Mouse (Mus musculus) embryonic facial prominence, embryonic 12.5 days (tissue): Measurements from ENCODE around the gene Prn. TPM values are rescaled to one million over a fixed set of nuclear protein-coding genes. Genes with fewer than 3 reads are reported as not detected.
A peak's percentile ranks its signal among the peaks of the same experiment; 100 is the strongest.

Experiments used
- ATAC-seq: fragments of 200-750 bp; cut with Nextera tagmentation; 2 replicates; pipeline ENCODE4 v1.8.0; 2017; ENCODE audit not compliant: insufficient number of reproducible peaks, insufficient read depth, low FRiP score, low TSS enrichment
- H3K27ac ChIP-seq: fragments of 300-500 bp; sonication (generic); 2 replicates; pipeline ENCODE4 v1.5.1; 2016; ENCODE audit warnings: mild to moderate bottlenecking
- H3K27me3 ChIP-seq: fragments of 300-500 bp; sonication (generic); 2 replicates; pipeline ENCODE4 v1.6.1; 2016; ENCODE audit warnings: mild to moderate bottlenecking, moderate library complexity
- H3K36me3 ChIP-seq: fragments of 300-500 bp; sonication (generic); 2 replicates; pipeline ENCODE4 v1.6.1; 2016; ENCODE audit warnings: mild to moderate bottlenecking
- H3K4me1 ChIP-seq: fragments of 300-500 bp; sonication (generic); 2 replicates; pipeline ENCODE4 v1.6.1; 2016
- H3K4me2 ChIP-seq: fragments of 300-500 bp; sonication (generic); replicated peaks from 2 replicates; pipeline ENCODE4 v1.6.1; 2016; ENCODE audit warnings: mild to moderate bottlenecking, moderate library complexity
- H3K4me3 ChIP-seq: fragments of 300-500 bp; sonication (generic); 2 replicates; pipeline ENCODE4 v1.5.1; 2016; ENCODE audit warnings: mild to moderate bottlenecking
- H3K9ac ChIP-seq: fragments of 300-500 bp; sonication (generic); 2 replicates; pipeline ENCODE4 v1.6.1; 2016; ENCODE audit warnings: mild to moderate bottlenecking, moderate library complexity
- H3K9me3 ChIP-seq: fragments of 300-500 bp; sonication (generic); 2 replicates; pipeline ENCODE4 v1.6.1; 2016; ENCODE audit warnings: mild to moderate bottlenecking, moderate library complexity
- WGBS: fragments of 180-500 bp; shearing (Covaris S2); methylation state at CpG from one replicate; pipeline ENCODE4 v1.1.7; 2016; 5-methylcytosine and 5-hydroxymethylcytosine counted together
- polyA plus RNA-seq: library from polyadenylated mRNA; unstranded; fragments of >200 nt; fragmentation: Nextera tagmentation; extraction: Ambion mirVana; gene quantifications from 2 replicates; pipeline ENCODE4 v1.2.1, GENCODE M21; 2016

Prn gene
- not detected in 2 replicates for polyA plus RNA-seq

- ATAC-seq: peak; percentile 89
These were observed at the start of gene Prn, which contains the start of gene Prnp for GRCm38 (mm10) chr2:131909683-131910572. Prn (plus strand) TSS chr2:131909957. Prnp (plus strand) TSS chr2:131909928.

DNA sequence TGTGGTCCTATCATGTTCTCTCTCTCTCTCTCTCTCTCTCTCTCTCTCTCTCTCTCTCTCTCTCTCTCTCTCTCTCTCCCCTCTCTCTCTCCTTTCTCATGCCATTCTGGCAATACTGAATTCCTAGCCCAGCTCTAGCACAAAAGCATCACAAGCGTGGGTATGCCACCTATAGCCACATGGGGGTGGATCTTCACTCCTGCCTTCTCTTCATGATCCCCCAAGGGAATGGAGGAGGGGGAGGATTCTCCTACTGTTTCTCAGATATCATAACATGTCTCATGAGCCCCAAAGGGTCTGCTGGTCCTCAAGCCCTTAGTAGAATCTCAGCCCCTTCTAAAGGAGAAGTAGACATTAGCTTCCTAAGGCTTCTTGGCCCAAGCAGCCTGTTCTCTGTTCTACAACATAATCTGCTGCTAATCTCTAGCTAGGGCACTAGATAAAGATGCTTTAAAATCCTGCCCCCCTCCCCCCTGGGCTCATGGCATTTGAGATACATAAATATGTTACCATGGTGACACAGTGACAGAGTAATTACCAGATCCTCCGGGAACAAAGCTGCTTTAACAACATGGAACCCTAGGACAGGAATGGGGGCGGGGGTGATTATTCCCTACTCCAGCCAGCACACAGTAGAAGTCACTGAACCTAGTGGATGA is 47.0 kb upstream of the Prn start:
- Histone ChIP-seq H3K9ac (no peak overlapping the region), H3K4me3 (no peak overlapping the region), H3K9me3 (no peaks in the 10 kb centered on the region), H3K4me2 (no peak overlapping the region), H3K27me3 (no peaks in the 10 kb centered on the region), H3K27ac (no peak overlapping the region), H3K4me1 (0 out of 2 replicates have a peak, but pooled peaks cover 6% of the 10 kb centered on the region), H3K36me3 (no peaks in the 10 kb centered on the region)
- 62% methylated on average over 3 of the region's 3 CpGs for WGBS
- no peak for ATAC-seq

More at GRCm38 (mm10) chr2:131909683-131910572, at the start of gene Prn, which contains the start of gene Prnp:
- no peaks in the 10 kb centered on the region for H3K36me3 ChIP-seq
- peak within 1 kb of the TSS; percentile 70 for H3K4me3 ChIP-seq
- WGBS: 6% methylated on average over 50 of the region's 52 CpGs
- H3K27ac ChIP-seq: peak within 1 kb of the TSS; percentile 76
- peaks cover 12% of the 10 kb centered on the region; the same call in 1 of the 2 replicates for H3K4me1 ChIP-seq
- H3K9me3 ChIP-seq: no peaks in the 10 kb centered on the region
- peak within 1 kb of the TSS; percentile 72 for H3K9ac ChIP-seq
- no peaks in the 10 kb centered on the region for H3K27me3 ChIP-seq
- peak within 1 kb of the TSS; percentile 64 for H3K4me2 ChIP-seq

GRCm38 (mm10) chr2:131863472-131863871 is 46.3 kb upstream of the Prn start:
- Histone ChIP-seq H3K36me3 (no peaks in the 10 kb centered on the region), H3K4me3 (no peak overlapping the region), H3K27ac (no peak overlapping the region), H3K9me3 (no peaks in the 10 kb centered on the region), H3K4me2 (no peak overlapping the region), H3K4me1 (0 out of 2 replicates have a peak, but pooled peaks cover 6% of the 10 kb centered on the region), H3K27me3 (no peaks in the 10 kb centered on the region), H3K9ac (no peak overlapping the region)
- WGBS: 73% methylated on average over 3 of the region's 3 CpGs
- ATAC-seq: no peak

- no peak for ATAC-seq
These were observed 45.4 kb upstream of the Prn start for GRCm38 (mm10) chr2:131864262-131864796.

GRCm38 (mm10) chr2:131866676-131867075 is 43.1 kb upstream of the Prn start:
- no peak overlapping the region for H3K27ac ChIP-seq
- ATAC-seq: no peak
- H3K9ac ChIP-seq: no peak overlapping the region
- H3K4me1 ChIP-seq: 0 out of 2 replicates have a peak, but pooled peaks cover 6% of the 10 kb centered on the region
- no peak overlapping the region for H3K4me3 ChIP-seq
- H3K36me3 ChIP-seq: no peaks in the 10 kb centered on the region
- no peaks in the 10 kb centered on the region for H3K9me3 ChIP-seq
- no peak overlapping the region for H3K4me2 ChIP-seq
- H3K27me3 ChIP-seq: no peaks in the 10 kb centered on the region

More at GRCm38 (mm10) chr2:131864262-131864796, 45.4 kb upstream of the Prn start:
- Histone ChIP-seq H3K4me2 (no peak overlapping the region), H3K4me3 (no peak overlapping the region), H3K4me1 (0 out of 2 replicates have a peak, but pooled peaks cover 6% of the 10 kb centered on the region), H3K27ac (no peak overlapping the region), H3K9me3 (no peaks in the 10 kb centered on the region), H3K9ac (no peak overlapping the region), H3K27me3 (no peaks in the 10 kb centered on the region), H3K36me3 (no peaks in the 10 kb centered on the region)
- 86% methylated on average over 2 of the region's 2 CpGs for WGBS

GRCm38 (mm10) chr2:131868983-131869382 is 40.8 kb upstream of the Prn start:
- H3K27ac ChIP-seq: no peak overlapping the region
- WGBS: 86% methylated on average over 5 of the region's 5 CpGs
- H3K9me3 ChIP-seq: no peaks in the 10 kb centered on the region
- no peak for ATAC-seq
- H3K27me3 ChIP-seq: no peaks in the 10 kb centered on the region
- no peak overlapping the region for H3K4me2 ChIP-seq
- no peak overlapping the region for H3K4me3 ChIP-seq
- H3K4me1 ChIP-seq: 0 out of 2 replicates have a peak, but pooled peaks cover 2% of the 10 kb centered on the region
- no peak overlapping the region for H3K9ac ChIP-seq
- no peaks in the 10 kb centered on the region for H3K36me3 ChIP-seq

DNA sequence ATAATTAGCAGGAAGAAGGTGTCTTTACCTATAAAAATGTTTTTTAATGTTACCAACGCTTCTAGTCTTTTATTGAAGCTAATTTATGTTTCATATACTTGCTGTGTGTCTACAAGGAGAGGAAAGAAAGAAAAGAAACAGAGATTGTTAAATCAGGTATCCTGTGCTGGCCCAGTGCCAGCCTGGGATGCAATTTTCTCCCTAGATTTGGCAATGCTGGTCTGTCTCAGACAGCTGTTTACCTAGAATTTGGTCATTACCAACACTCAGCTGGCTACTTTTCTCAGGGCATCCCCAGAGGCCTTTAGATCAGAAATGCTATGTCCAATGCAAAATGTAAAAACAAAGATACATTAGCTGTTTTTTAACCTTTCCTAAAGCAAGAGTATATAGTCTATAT is 36.4 kb upstream of the Prn start:
- Histone ChIP-seq H3K4me1 (no peaks in the 10 kb centered on the region), H3K36me3 (no peaks in the 10 kb centered on the region), H3K27me3 (no peaks in the 10 kb centered on the region), H3K9ac (no peak overlapping the region), H3K27ac (no peak overlapping the region), H3K9me3 (no peaks in the 10 kb centered on the region), H3K4me3 (no peak overlapping the region), H3K4me2 (no peak overlapping the region)
- WGBS: 63% methylated on average over 1 of the region's 1 CpGs
- ATAC-seq: no peak

DNA sequence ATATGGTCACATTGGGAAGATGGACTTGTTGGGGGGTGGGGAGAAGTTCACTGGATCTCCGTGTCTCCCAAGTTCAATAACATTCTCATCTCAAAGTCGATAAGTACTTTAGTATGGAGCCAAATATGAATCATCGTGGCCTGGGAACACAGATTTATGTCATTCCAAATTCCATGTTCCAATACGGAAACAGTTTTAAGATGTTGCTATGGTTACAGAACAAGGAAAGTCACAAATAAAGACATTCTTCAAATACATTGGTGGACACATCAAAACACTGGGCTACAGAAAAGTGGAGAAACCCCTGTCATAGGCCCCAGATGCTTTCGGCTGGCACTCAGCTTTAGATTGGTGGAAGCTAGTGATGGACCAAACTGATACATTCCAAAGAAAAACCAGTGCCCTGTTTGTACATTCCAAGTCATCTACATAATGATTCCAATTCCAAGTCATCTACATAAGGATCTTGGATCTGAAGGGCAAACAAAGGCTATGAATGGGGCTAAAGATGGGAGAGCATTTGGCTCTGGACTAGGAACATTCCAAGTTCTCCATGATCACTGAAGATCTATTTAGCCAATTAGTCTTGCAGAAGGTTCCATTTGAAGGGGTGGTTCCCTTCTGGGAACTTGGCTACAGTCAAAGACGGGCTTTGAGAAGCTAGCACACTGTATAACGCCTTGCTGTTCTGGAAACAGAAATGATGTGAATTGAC is 33.0 kb upstream of the Prn start:
- no peaks in the 10 kb centered on the region for H3K4me1 ChIP-seq
- 90% methylated on average over 7 of the region's 7 CpGs for WGBS
- no peak overlapping the region for H3K4me3 ChIP-seq
- no peaks in the 10 kb centered on the region for H3K27me3 ChIP-seq
- H3K27ac ChIP-seq: no peak overlapping the region
- no peak overlapping the region for H3K9ac ChIP-seq
- no peaks in the 10 kb centered on the region for H3K36me3 ChIP-seq
- no peak overlapping the region for H3K4me2 ChIP-seq
- no peaks in the 10 kb centered on the region for H3K9me3 ChIP-seq
- ATAC-seq: no peak

GRCm38 (mm10) chr2:131881766-131882165 is 28.0 kb upstream of the Prn start:
- Histone ChIP-seq H3K9me3 (no peaks in the 10 kb centered on the region), H3K27me3 (no peaks in the 10 kb centered on the region), H3K36me3 (no peaks in the 10 kb centered on the region), H3K27ac (no peak overlapping the region), H3K4me1 (no peaks in the 10 kb centered on the region), H3K4me3 (no peak overlapping the region), H3K4me2 (no peak overlapping the region), H3K9ac (no peak overlapping the region)
- 54% methylated on average over 4 of the region's 4 CpGs for WGBS
- no peak for ATAC-seq

GRCm38 (mm10) chr2:131883136-131883535 is 26.6 kb upstream of the Prn start:
- no peak overlapping the region for H3K9ac ChIP-seq
- no peak overlapping the region for H3K4me3 ChIP-seq
- no peak for ATAC-seq
- no peaks in the 10 kb centered on the region for H3K36me3 ChIP-seq
- 64% methylated on average over 2 of the region's 2 CpGs for WGBS
- H3K27me3 ChIP-seq: no peaks in the 10 kb centered on the region
- no peak overlapping the region for H3K27ac ChIP-seq
- H3K9me3 ChIP-seq: no peaks in the 10 kb centered on the region
- H3K4me1 ChIP-seq: no peaks in the 10 kb centered on the region
- no peak overlapping the region for H3K4me2 ChIP-seq

- Histone ChIP-seq H3K27ac (no peak overlapping the region), H3K4me3 (no peak overlapping the region), H3K9me3 (no peaks in the 10 kb centered on the region), H3K36me3 (no peaks in the 10 kb centered on the region), H3K4me1 (no peaks in the 10 kb centered on the region; the same call in 1 of the 2 replicates), H3K27me3 (peaks cover 2% of the 10 kb centered on the region; the same call in 1 of the 2 replicates), H3K4me2 (no peak overlapping the region), H3K9ac (no peak overlapping the region)
- ATAC-seq: no peak
- WGBS: 82% methylated on average over 6 of the region's 6 CpGs
These were observed 23.1 kb upstream of the Prn start for GRCm38 (mm10) chr2:131886503-131887160.
